Mouse (Mus musculus): ENCODE measurements around the gene Tmem212. TPM values are rescaled to one million over a fixed set of nuclear protein-coding genes. Genes with fewer than 3 reads are reported as not detected.

The Tmem212 gene
- polyA plus RNA-seq, 1 experiment: not detected

GRCm38 (mm10) chr3:27862821-27863740 is 33.1 kb downstream of the Tmem212 start:
- no peaks in the 10 kb centered on the region for H3K27me3 ChIP-seq (ENCODE audit: control insufficient read depth, insufficient read depth, insufficient read length)
- no peak overlapping the region for H3K4me3 ChIP-seq
- no peak for TF ChIP-seq TCF3 (IDR thresholded peaks at IDR 0.05; ENCODE audit: insufficient read length, low read depth)
- TF ChIP-seq SRF (IDR thresholded peaks at IDR 0.05; ENCODE audit: control insufficient read depth, insufficient read length, low read depth): peak; percentile 18
- peak; percentile 85 for TF ChIP-seq POLR2AphosphoS2 (IDR thresholded peaks at IDR 0.05; ENCODE audit: insufficient read length, low read depth)
- peak; percentile 73 for TF ChIP-seq POLR2A (IDR thresholded peaks at IDR 0.05; ENCODE audit: insufficient read length, low read depth)
- TF ChIP-seq CEBPB (IDR thresholded peaks at IDR 0.05; ENCODE audit: insufficient read depth, poor library complexity, severe bottlenecking): peak; percentile 40; the same call in 1 of the 2 replicates
- no peak for TF ChIP-seq MYOG (IDR thresholded peaks at IDR 0.05; ENCODE audit: control insufficient read depth in 1 of 3, insufficient read depth in 1 of 3, insufficient read length in 2 of 3, low read depth in 2 of 3)
- no peak for TF ChIP-seq USF1 (IDR thresholded peaks at IDR 0.05; ENCODE audit: low read depth)
- TF ChIP-seq TCF12 (IDR thresholded peaks at IDR 0.05; ENCODE audit: insufficient read depth, poor library complexity, severe bottlenecking): no peak
- no peak for TF ChIP-seq MYOD1 (IDR thresholded peaks at IDR 0.05; ENCODE audit: control insufficient read depth in 1 of 3, insufficient read length in 2 of 3, low read depth in 2 of 3)
- H3K79me2 ChIP-seq (ENCODE audit: control insufficient read depth, insufficient read depth): no peaks in the 10 kb centered on the region
- no peaks in the 10 kb centered on the region for H3K36me3 ChIP-seq (ENCODE audit: control insufficient read depth, insufficient read depth)
- H3ac ChIP-seq (ENCODE audit: control insufficient read depth, insufficient read length): no peak overlapping the region
- H3K4me2 ChIP-seq (ENCODE audit: low read depth): peak overlapping the region; percentile 95

- H3K27me3 ChIP-seq (ENCODE audit: control insufficient read depth, insufficient read depth, insufficient read length): no peaks in the 10 kb centered on the region
- TF ChIP-seq MYOD1 (IDR thresholded peaks at IDR 0.05; ENCODE audit: control insufficient read depth in 1 of 3, insufficient read length in 2 of 3, low read depth in 2 of 3) (no peak), MAX (IDR thresholded peaks at IDR 0.05; ENCODE audit: low read depth) (no peak), POLR2A (IDR thresholded peaks at IDR 0.05; ENCODE audit: insufficient read length, low read depth) (no peak), E2F4 (IDR thresholded peaks at IDR 0.05; ENCODE audit: insufficient read depth) (no peak), REST (IDR thresholded peaks at IDR 0.05; ENCODE audit: insufficient read depth, insufficient read length) (no peak), POLR2AphosphoS2 (IDR thresholded peaks at IDR 0.05; ENCODE audit: insufficient read length, low read depth) (no peak), TCF12 (IDR thresholded peaks at IDR 0.05; ENCODE audit: insufficient read depth, poor library complexity, severe bottlenecking) (no peak), TCF3 (IDR thresholded peaks at IDR 0.05; ENCODE audit: insufficient read length, low read depth) (no peak), USF1 (IDR thresholded peaks at IDR 0.05; ENCODE audit: low read depth) (no peak), CEBPB (IDR thresholded peaks at IDR 0.05; ENCODE audit: insufficient read depth, poor library complexity, severe bottlenecking) (no peak), MYOG (IDR thresholded peaks at IDR 0.05; ENCODE audit: control insufficient read depth in 1 of 3, insufficient read depth in 1 of 3, insufficient read length in 2 of 3, low read depth in 2 of 3) (no peak), SRF (IDR thresholded peaks at IDR 0.05; ENCODE audit: control insufficient read depth, insufficient read length, low read depth) (no peak)
- H3K79me2 ChIP-seq (ENCODE audit: control insufficient read depth, insufficient read depth): no peaks in the 10 kb centered on the region
Measured at GRCm38 (mm10) chr3:27861601-27862000, 34.6 kb downstream of the Tmem212 start.

GRCm38 (mm10) chr3:27861086-27861485 is 35.1 kb downstream of the Tmem212 start:
- H3K36me3 ChIP-seq (ENCODE audit: control insufficient read depth, insufficient read depth): no peaks in the 10 kb centered on the region
- no peak overlapping the region for H3K4me3 ChIP-seq
- no peak for TF ChIP-seq MYOG (IDR thresholded peaks at IDR 0.05; ENCODE audit: control insufficient read depth in 1 of 3, insufficient read depth in 1 of 3, insufficient read length in 2 of 3, low read depth in 2 of 3)
- no peak for TF ChIP-seq USF1 (IDR thresholded peaks at IDR 0.05; ENCODE audit: low read depth)
- no peak for TF ChIP-seq REST (IDR thresholded peaks at IDR 0.05; ENCODE audit: insufficient read depth, insufficient read length)
- no peak for TF ChIP-seq SRF (IDR thresholded peaks at IDR 0.05; ENCODE audit: control insufficient read depth, insufficient read length, low read depth)
- no peak for TF ChIP-seq E2F4 (IDR thresholded peaks at IDR 0.05; ENCODE audit: insufficient read depth)
- TF ChIP-seq TCF3 (IDR thresholded peaks at IDR 0.05; ENCODE audit: insufficient read length, low read depth): no peak
- TF ChIP-seq MYOD1 (IDR thresholded peaks at IDR 0.05; ENCODE audit: control insufficient read depth in 1 of 3, insufficient read length in 2 of 3, low read depth in 2 of 3): no peak
- no peak for TF ChIP-seq TCF12 (IDR thresholded peaks at IDR 0.05; ENCODE audit: insufficient read depth, poor library complexity, severe bottlenecking)
- no peak for TF ChIP-seq POLR2A (IDR thresholded peaks at IDR 0.05; ENCODE audit: insufficient read length, low read depth)
- no peak for TF ChIP-seq POLR2AphosphoS2 (IDR thresholded peaks at IDR 0.05; ENCODE audit: insufficient read length, low read depth)
- TF ChIP-seq MAX (IDR thresholded peaks at IDR 0.05; ENCODE audit: low read depth): no peak
- no peak for TF ChIP-seq CEBPB (IDR thresholded peaks at IDR 0.05; ENCODE audit: insufficient read depth, poor library complexity, severe bottlenecking)
- H3ac ChIP-seq (ENCODE audit: control insufficient read depth, insufficient read length): no peak overlapping the region
- no peak overlapping the region for H3K4me2 ChIP-seq (ENCODE audit: low read depth)
- H3K79me2 ChIP-seq (ENCODE audit: control insufficient read depth, insufficient read depth): no peaks in the 10 kb centered on the region
- H3K27me3 ChIP-seq (ENCODE audit: control insufficient read depth, insufficient read depth, insufficient read length): no peaks in the 10 kb centered on the region

More at GRCm38 (mm10) chr3:27861601-27862000, 34.6 kb downstream of the Tmem212 start:
- H3K36me3 ChIP-seq (ENCODE audit: control insufficient read depth, insufficient read depth): no peaks in the 10 kb centered on the region
- H3K4me3 ChIP-seq: no peak overlapping the region
- H3K4me2 ChIP-seq (ENCODE audit: low read depth): no peak overlapping the region
- H3ac ChIP-seq (ENCODE audit: control insufficient read depth, insufficient read length): no peak overlapping the region

- no peaks in the 10 kb centered on the region for H3K36me3 ChIP-seq (ENCODE audit: control insufficient read depth, insufficient read depth)
- no peaks in the 10 kb centered on the region for H3K27me3 ChIP-seq (ENCODE audit: control insufficient read depth, insufficient read depth, insufficient read length)
- no peak overlapping the region for H3K4me3 ChIP-seq
- no peak overlapping the region for H3ac ChIP-seq (ENCODE audit: control insufficient read depth, insufficient read length)
- H3K4me2 ChIP-seq (ENCODE audit: low read depth): peak overlapping the region; percentile 77
- TF ChIP-seq TCF3 (IDR thresholded peaks at IDR 0.05; ENCODE audit: insufficient read length, low read depth) (no peak), SRF (IDR thresholded peaks at IDR 0.05; ENCODE audit: control insufficient read depth, insufficient read length, low read depth) (no peak), E2F4 (IDR thresholded peaks at IDR 0.05; ENCODE audit: insufficient read depth) (no peak), POLR2A (IDR thresholded peaks at IDR 0.05; ENCODE audit: insufficient read length, low read depth) (no peak), MAX (IDR thresholded peaks at IDR 0.05; ENCODE audit: low read depth) (no peak), TCF12 (IDR thresholded peaks at IDR 0.05; ENCODE audit: insufficient read depth, poor library complexity, severe bottlenecking) (no peak), REST (IDR thresholded peaks at IDR 0.05; ENCODE audit: insufficient read depth, insufficient read length) (no peak), USF1 (IDR thresholded peaks at IDR 0.05; ENCODE audit: low read depth) (no peak)
- H3K79me2 ChIP-seq (ENCODE audit: control insufficient read depth, insufficient read depth): no peaks in the 10 kb centered on the region
Measured at GRCm38 (mm10) chr3:27859161-27859561, 37.0 kb downstream of the Tmem212 start.

Measured in myocyte (in vitro differentiated cells).